Mouse (Mus musculus) kidney, postnatal 4 days (tissue): ENCODE data around the gene Cc2d2b.
A peak's percentile ranks its signal among the peaks of the same experiment; 100 is the strongest.

Source experiments
- DNase-seq, 2 experiments: peaks; one replicate each; pipeline ENCODE4 v3.0.0; 2021; ENCODE audit warnings: mixed read lengths in 2 of 2

Gene Cc2d2b

GRCm38 (mm10) chr19:40838205-40838604 is 89.7 kb downstream of the Cc2d2b start:
- DNase-seq, result no peak

GRCm38 (mm10) chr19:40840303-40840702 is 91.8 kb downstream of the Cc2d2b start:
- DNase-seq, result no peak

DNA sequence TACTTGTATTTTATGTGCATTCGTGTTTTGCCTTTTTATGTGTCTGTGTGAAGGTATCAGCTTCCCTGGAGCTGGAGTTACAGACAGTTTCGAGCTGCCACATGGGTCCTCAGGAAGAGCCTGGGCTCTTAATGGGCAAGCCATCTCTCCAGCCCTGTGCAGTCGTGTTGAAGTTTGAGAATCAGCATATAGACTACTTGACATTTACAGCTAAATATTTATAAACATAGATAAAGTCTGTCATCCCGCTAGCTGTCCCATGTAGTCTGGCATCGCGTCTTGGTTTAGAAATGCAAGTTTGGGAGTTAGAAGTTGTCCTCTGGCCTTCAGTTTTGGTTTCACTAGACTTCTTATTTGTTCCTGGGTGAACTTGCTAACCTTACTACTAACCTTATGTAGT is 92.5 kb downstream of the Cc2d2b start:
- no peak for DNase-seq

GRCm38 (mm10) chr19:40841593-40841992 is 93.0 kb downstream of the Cc2d2b start:
- peak; percentile 12 to 13 for DNase-seq

GRCm38 (mm10) chr19:40844731-40845130 is 96.2 kb downstream of the Cc2d2b start:
- DNase-seq, result no peak

DNA sequence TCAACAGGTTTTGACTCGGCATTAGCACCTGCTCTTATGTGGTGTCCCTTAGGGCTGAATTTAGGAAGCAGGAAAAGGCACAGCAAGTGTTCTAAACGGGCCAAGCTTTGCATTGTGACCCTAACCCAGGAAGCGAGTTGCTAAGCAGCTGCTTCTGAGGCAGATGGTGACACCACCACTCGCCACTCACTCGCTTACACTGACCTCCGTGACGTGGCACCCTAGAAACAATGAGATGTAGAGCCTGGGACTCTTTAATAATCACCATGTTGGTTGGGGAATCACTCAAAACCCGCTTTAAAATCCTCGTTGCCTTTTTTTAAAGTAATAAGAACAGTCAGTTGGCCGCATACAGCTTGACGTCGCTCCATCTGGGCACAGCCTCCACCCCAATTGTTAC is 100.8 kb downstream of the Cc2d2b start:
- no peak for DNase-seq

GRCm38 (mm10) chr19:40859555-40859954 is 111.0 kb downstream of the Cc2d2b start:
- DNase-seq, result no peak

DNA sequence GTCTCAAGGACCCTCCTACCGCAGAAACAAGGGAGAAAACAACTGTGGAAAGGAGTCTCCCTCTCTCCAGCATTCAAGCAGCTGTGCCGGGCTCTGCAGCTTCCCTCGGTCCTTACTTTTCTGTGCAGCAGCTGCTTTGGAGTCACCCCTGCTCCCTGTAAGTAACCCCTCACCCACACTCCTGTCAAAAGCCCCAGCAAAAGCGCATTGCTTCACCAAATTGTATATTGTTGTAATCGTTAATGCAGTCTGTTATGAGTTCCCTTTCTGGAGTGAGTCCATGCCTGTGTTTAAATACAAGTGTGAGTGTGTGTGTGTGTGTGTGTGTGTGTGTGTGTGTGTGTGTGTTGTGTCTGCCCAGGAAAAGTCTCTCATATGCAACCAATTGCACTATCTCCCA is 119.7 kb downstream of the Cc2d2b start:
- DNase-seq, result no peak

GRCm38 (mm10) chr19:40869425-40870105 is 121.0 kb downstream of the Cc2d2b start:
- DNase-seq, result no peak

GRCm38 (mm10) chr19:40872955-40873665 is 124.6 kb downstream of the Cc2d2b start:
- DNase-seq, result peak; percentile 94 to 96
